Mouse (Mus musculus) liver, adult 2 months (tissue): ENCODE data around the gene Rasgrf2.

Experiments used
- CTCF ChIP-seq: fragments of 200-500 bp; IDR thresholded peaks from 2 replicates; pipeline ENCODE4 v1.5.1; 2011; ENCODE audit warnings: low read depth, low read length, control low read depth
- POLR2A ChIP-seq: fragments of 200-500 bp; IDR thresholded peaks from 2 replicates; pipeline ENCODE4 v1.6.1; 2011; ENCODE audit warnings: low read length, control low read depth; ENCODE audit not compliant: insufficient read depth; ENCODE audit errors: extremely low read depth

GRCm38 (mm10) chr13:91921010-91921409 is 210.4 kb downstream of the Rasgrf2 start:
- no peak for TF ChIP-seq POLR2A
- no peak for TF ChIP-seq CTCF
